Mouse (Mus musculus): Measurements from ENCODE around the gene Atp8a2.
A peak's percentile ranks its signal among the peaks of the same experiment; 100 is the strongest.

Atp8a2 gene

DNA sequence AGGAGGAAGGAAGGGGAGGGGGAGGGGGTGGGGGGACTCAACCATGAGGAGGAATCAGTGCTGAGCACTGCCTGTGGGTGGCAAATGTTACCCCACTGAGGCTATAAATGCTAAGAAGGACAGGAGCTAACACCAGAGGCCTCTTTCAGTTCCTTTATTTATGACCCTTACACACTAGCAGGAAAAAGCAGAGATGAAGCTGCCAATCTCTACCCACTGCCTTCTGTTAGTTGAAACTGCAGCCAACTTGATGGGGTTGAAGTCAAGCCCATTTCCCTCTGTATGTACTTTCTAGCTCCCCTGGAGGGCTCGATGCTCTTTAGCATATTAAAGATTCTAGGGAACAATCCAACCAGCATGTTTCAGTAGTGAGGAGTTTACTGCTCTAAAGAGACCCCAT, 303.0 kb downstream of the Atp8a2 start:
- no peak for DNase-seq

DNA sequence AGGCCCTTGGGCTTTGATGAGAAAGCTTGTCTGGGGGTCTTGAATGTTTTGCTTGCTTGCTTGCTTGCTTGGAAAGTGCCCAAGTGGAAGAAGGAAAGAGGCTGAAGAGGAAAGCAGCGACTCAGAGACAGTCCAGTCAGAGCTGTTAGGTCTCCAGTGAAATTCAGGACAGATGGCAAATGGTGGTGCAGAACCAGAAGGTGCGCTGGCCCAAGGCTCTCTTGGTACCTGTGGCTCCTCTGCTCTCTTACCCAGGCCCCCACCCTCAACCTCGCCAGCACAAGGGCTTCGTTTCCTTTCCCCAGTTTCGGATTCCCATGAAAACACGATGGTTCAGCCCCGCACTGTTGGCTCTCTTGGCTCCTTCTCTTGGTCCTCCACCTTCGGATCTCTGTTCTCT, 304.9 kb downstream of the Atp8a2 start:
- DNase-seq: no peak

DNA sequence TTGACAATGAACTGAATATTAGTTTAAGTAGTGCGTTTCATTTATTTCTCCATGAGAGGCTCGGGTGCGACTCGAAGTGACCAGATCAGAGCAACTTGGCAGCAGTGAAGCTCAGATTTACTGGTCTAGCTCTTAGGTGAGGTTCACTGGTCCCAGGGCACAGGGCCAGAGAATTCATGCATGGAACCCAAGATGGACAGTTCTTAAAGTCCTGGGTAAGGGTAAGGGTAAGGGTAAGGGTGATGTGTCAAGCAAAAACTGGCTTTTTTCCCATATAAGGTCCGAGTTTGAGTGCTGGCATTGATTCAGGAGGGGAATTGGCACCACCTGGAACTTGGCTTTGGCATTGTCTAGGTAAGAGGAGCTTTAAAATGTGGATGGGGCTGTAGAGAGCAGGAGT, 305.5 kb downstream of the Atp8a2 start:
- DNase-seq: no peak

DNA sequence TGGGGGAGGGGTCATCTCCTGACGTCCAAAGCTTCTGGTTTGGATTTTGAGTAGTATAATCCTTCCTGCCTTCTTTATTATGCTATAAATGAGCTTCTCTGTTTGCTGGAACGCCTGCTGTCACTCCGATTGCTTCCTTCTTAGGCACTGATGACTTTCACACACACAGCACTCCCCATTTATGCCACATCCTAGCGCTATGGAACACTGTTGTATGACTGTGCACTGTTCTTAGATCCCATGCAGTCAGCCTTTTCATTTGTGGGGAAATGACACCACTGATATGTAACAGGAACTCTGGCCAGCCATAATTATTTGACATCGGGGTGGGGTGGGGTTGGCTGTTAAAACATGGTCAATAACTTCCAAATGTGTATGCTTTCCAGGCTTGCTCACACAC, 306.2 kb downstream of the Atp8a2 start:
- no peak for DNase-seq

DNA sequence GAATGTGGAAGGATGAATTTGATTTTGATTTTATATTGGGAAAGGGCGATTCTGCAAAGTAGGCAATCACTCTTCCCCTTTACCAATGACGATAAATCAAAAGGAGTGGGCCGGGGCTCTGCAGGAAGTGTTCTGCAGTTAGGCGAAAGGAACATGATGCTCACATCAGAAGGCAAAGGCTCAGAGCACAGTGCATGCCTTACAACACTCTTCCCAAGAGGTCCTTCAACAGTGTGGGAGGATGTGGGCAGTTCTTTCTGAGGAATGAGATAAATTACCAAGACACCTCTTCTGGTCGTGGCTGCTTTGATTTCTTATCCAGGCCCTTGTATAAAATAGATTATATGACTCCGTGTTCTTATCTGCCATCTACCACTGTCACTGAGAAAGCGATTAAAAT, 306.9 kb downstream of the Atp8a2 start:
- DNase-seq: no peak

DNA sequence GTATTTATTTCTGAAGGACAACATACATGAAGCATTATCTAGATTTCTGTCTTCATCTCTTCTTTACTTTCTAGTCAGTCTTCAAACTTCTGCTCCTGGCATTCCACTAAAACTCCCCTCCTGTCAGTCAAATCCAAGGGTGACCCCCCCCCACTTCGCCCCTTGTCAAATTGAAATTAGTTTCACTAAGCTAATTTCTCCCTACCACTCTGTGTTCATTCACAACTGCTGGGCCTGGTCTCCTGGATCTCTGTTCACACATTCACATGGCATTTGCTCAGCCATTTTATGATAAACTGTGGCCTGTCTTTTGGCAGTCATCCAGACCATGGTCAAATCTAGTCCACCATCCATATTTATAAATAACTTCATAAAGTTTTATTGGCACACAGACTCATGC, 308.5 kb downstream of the Atp8a2 start:
- no peak for DNase-seq

DNA sequence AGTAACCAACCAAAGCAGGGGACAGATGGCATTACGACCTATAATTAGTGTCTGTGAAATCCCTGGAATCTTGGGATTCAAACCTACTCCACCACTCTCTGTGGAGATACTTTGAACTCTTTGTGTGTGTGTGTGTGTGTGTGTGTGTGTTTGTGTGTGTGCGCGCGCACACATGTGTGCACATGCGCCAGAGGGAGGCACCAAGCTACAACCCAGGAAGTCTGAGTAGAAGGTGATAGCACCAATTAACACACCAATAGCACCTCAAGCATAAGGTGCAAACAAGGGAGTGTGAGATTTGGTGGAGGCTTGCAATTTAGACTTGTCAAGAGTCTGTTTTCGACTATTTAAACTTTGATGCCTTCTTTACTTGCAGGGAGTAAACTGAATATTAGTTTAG, 308.9 kb downstream of the Atp8a2 start:
- no peak for DNase-seq

DNA sequence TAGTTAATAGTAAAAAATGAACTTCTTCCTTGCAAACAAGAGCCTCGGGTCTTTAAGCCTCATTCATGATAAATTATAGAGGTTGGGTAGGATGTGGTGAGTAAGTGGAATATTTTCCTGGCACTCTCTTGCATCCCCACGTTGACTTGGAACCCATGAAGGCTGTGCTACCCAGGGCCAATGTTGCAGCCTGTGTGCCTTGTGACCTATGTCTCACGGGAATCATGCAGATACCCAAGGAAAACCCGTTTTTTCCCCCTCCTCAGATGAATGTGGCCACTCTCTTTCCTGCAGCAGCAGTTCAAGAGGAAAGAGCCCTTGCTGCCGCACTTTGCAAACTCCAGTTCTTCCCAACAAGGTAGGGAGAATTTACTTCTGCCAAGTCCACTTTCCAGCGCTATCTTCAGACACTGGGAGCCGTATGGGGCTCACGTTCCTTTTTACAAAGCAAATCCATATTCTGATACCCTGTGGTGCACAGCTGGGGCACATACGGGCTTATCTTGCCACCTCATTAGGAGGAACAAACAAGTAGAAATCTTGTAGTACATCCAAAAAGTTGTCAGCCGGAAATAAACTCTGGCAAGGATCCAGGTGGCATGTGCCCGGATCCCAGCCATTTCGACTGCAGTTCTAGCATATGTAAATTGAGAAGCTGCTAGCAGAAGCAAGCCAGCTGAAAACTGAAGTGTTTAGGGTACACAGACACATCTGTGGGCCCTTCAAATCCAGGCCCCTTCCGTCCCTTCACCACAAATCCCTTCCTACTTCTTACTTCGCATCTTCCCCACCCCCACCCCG, 309.7 kb downstream of the Atp8a2 start:
- DNase-seq: peak; percentile 90

DNA sequence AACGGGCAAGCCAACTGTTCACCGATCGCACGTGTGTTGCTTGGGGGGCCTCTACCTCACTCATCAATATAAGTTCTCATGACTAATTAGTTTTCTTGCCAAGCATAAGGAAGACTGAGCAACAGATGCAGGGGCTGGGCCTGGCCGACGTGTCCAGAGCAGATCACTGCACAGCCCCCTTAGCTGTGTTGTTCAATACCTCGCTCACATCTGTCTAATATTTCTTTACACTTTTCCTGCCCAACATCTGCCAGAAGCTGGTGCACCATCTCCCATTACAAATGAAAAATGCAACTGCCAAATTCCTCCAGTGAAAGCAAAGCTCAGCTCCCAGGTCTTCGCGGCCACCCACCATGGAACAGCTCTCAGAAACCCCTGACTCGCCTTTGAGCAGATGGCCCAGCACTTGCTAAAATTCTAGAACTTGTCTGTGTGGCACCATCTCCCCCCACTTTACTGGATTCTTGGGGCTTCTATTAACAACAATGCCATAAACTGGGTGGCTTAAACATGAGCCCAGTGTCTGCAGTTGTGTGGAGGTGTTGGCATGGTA, 313.4 kb downstream of the Atp8a2 start:
- DNase-seq: peak; percentile 77

DNA sequence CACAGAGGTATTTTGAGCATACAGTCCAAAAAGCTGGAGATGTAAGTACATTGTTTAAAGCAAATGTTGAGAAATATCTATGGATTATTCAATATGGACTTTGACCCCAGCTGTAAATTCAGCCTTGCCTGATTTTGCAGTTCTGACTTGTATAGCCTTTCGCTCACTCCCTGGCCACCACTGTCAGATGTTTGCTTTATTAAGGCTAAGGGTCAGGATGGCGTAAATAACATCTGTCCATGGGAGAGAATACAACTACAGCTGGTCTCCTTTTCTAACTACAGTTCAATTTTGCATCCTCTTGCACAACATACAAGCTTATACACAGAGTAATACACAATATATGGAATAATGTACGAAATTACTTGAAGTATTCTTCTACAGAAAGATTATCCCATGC, 316.1 kb downstream of the Atp8a2 start:
- DNase-seq: no peak

DNA sequence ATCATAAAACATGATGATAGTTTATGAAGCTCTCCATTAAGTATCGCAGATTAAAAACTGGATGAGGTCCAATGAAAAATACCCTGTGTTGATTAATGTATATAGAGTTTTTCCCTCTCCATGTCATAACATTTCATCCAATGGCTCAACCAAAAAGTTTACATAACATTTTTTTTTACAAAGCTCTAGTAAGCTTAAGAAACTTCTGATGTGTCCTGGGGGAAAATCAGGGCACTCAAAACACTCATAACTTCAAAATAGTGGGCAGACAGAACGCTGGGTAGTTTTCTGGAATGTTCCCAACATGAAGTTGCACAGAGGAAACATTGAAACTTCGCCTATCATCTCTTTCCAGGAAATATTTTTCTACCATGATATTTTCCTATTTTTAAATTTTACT, 318.7 kb downstream of the Atp8a2 start:
- DNase-seq: no peak

DNA sequence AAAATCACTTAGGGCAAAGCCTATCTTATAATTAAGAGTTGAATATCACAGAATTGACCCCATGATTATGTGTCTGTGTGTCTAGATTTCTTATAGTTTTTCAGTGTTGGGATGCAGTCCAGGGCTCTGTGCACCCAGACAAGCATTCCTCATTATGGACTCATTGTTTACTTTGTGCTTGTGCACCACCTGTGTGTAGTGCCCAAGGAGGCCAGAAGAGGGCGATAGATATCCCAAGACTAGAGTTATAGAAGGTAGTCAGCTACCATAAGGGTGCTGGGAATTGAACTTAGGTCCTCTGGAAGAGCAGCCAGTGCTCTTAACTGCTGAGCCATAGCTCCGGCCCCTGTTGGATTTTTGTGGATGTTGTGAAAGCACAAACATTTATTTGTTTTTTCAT, 320.5 kb downstream of the Atp8a2 start:
- no peak for DNase-seq

DNA sequence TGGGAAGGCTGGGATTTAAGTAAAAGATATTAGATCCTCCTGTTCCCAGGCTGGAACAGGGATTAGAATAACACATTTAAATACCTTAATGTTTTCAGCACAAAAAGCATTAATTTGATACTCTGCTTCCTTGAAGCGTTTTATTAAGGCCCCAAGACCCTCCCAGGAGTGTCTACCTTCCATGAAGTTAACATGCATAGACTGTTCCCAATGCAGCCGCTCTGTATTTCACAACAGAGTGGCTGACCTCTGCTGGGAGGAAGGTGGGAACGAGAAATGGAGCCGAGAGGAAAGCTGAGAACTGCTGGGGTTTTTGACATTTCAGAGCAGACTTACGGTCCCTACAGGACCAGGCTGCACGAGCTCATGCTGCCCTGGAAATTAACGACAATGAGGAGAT, 328.6 kb downstream of the Atp8a2 start:
- DNase-seq: no peak

DNA sequence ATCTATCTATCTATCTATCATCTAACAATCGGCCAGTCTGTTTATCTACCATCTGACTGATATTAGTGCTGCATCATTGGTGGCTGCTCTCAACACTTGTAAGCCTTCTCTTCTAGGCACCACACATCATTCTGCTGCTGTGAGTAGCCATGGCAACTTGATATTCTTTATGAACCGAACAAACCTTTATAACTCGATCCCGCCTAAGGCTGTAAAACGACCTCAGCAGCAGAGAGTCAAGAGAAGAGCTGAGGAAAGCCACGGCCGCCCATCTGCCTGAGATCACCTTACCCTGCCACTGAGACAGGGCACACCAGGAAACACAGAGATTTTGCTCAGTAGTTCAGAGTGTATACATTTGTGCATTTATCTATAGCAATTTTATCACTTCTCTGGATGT, 329.2 kb downstream of the Atp8a2 start:
- no peak for DNase-seq

DNA sequence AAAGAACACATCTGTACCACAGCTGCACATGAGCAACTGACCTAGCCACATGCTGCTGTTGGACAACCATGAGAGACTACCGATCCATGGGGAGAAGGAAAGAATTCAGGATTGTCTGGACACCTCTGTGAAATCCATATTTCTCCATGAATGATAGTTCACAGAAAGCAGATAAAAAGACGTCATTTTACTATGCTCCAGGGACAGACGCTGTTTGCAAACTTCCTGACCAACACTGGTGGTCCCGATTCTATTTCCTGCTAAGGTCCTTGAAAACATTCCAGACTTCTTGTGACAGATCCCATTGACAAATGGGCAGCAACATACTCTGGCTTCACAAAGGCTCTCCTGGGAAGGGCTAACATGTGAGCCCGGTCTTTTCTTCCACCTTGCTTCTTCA, 331.0 kb downstream of the Atp8a2 start:
- no peak for DNase-seq

DNA sequence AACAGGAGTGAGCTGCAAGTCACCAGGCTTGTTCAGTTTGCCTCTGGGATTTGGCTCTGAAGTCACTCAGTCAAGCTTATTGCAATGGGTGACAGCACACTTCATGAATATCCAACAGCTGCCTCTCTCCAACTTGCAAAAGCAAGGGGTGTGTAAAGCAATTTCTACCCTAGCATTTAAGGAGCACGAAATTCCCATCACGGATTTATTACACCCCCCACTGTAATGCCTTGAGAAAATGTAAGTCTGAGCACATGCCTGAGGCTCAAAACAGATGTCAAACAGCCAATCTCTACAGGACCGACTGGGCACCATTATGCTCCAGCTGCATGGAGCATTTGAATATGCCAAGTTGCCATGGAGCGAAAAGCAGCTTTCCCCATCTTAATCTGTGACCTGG, 334.6 kb downstream of the Atp8a2 start:
- no peak for DNase-seq

DNA sequence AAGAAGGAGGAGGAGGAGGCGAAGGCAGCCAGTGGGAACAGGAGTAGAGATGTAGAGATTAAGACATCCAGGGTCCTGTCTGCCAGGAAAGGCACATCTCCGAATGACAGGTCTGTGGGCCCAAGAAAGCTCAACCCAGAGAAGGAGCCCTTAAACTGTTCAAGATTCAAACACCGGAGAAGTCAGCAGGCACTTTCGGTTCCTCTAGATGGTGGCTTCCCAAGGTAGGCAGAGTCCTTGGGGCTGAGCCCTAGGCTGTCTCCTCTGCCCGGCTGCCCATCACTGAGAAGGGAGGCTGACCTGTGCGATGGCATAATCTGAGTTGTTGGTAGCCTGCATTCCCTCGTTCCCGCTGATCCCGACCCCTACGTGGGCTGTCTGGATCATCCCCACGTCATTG, 337.1 kb downstream of the Atp8a2 start:
- DNase-seq: no peak

DNA sequence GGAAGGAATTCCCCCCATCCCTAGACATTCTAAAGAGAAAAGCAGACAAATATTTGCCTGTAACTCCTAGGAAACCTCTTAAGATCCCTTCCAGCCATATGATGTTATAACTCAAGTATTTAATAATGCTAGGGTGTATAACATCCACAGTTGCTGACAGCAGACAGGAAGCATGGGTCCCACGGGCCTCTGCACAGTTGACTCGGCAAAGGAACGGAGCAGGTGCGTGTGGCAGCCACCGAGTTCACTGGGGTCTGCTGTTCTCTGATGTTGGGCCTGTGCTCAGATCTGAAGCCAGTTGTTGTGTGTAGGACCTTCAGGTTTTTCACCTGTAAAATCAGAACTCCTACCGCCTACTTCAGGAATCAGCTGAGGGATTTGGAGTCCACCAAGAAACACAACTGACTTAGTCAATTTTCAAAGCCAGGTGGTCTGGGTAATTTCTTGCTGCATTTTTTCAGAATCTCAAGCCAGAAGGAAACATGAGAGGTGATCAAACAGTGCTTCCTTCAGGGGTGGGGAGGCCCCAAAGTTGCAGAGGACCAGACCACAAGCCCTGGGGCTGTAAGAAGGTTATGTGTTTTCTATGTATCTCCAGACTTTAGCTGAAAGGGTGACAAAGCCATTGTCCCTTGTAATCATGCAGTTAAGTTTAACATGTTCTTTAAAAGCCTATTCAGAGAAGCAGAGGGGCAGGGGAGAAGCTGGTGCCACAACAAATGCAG, 338.3 kb downstream of the Atp8a2 start:
- DNase-seq: peak; percentile 60

DNA sequence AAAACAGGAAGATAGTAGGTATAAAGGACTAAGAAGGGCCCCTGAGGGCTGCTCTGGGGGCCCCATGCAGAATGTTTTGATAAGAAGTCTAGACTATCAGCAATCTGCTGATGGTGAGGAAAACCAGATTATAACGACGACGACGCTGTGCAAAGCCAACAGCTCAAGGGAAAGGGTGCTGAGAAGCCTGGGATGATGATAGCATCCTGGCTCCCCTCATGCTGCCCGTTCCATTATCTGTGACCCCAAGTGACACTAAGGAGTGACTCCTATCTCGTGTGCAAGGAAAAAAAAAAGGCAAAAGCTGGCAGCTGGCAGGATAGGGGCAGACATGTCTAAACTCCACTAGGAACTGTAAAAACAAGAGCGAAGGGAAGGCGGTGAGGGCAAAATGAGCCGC, 343.8 kb downstream of the Atp8a2 start:
- DNase-seq: peak; percentile 83

DNA sequence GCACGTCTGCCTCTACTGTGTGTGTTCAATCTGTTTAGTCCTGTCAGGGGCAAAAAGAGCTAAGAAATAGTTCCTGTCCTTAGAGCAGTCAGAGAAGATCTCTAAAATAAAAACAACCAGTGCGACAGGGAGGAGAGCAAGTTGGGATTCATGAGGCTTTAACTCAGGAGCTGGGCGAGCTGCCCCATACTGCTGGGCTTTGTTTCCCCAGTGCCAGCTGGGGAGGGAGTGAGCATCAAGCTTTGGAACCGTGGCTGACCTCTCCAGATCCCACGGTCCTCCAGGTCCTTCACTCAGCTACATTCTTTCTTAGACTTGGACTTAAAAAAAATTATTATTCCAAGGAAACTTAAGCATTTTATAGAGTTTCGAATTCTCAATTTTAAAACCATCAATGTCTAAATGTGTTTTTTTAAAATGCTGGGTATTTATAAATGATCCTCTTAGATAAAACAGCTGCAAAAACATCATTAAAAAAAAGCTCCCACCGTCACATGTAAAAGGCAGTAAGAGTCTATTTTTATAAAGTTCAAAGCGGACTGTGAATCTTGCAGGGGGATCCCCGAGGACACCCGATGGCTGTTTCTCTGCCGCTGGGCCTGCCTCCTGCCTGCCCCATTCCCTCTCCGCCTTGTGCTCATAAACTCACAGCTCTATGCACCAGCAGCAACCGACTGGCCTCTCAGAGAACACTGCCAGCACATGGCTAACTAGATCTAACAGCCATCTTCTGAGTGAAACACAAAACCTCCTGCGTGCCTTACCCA, 350.2 kb downstream of the Atp8a2 start:
- no peak for DNase-seq

DNA sequence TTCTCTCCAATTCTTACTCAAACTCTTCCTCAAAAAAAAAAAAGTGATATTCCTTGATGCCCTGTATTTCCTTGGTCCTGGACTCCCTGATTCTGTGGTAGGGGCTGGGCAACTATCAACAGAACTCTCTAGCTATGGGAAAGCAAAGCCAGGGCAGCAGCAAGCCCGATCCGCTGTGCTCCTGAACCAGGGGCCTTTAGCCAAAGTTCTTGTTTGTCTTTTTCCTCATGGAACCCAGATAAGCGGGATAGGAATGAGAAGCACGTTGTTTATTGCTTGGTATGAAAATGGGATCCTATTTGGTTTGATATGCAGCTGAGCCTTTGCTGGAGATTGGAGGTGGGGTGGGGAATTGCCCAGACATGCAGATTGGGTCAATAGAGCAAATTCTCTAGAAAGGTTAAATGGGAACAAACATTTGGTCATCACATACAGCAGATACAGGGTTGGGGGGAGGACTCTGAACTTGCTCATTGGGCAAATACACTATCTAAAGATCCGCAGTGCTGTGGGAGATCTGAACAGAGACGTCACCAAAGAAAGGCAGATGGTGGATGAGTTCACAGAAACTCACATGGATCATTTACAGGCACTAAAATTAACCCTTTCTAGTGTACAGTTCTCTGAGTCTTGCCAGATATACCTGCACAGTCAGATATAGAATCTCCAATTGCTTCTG, 353.6 kb downstream of the Atp8a2 start:
- peak; percentile 70 for DNase-seq

DNA sequence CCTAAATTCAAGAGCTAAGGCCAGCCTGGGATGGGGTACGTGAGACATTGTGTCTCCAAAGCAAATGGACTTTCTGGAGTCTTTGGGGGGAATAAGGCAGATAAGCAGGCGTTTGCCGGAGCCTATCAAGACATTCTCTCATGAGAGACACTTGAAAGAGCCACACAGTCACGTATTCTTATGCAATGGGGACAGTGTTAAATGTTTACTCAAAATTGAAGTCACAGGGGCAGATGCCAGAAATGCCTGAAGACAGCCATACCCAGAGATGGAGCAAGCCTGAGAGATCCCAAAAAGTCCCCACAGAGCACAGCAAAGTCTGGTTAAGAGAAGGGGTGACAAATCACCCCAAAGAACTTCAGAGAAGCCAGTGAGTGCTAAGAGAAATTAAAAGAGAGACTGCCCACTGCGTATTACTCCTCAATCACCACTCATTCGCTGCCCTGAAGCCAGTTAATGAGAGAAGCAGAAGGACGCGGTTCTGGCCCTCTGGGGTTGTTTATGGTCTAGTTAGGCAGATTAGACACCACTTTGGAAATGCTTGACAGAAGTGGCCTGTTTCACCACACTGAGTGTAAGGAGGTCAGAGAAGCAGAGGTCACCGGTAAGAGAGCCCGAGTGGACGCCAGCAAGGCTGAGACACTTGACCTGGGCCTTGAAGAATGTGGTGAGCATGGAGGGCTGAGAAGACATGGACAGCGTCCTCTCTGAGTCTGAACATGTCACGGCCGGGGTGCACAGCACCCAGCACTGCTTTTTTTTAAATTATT, 356.8 kb downstream of the Atp8a2 start:
- DNase-seq: no peak

Data from heart, adult 11 months (tissue).